Mouse (Mus musculus) ovary, postnatal 10 days (tissue): ENCODE measurements around the gene Tbc1d8.

ENCODE experiments used
- DNase-seq: peaks from one replicate; pipeline ENCODE4 v3.0.0; 2022; ENCODE audit warnings: low spot score

The Tbc1d8 gene

DNA sequence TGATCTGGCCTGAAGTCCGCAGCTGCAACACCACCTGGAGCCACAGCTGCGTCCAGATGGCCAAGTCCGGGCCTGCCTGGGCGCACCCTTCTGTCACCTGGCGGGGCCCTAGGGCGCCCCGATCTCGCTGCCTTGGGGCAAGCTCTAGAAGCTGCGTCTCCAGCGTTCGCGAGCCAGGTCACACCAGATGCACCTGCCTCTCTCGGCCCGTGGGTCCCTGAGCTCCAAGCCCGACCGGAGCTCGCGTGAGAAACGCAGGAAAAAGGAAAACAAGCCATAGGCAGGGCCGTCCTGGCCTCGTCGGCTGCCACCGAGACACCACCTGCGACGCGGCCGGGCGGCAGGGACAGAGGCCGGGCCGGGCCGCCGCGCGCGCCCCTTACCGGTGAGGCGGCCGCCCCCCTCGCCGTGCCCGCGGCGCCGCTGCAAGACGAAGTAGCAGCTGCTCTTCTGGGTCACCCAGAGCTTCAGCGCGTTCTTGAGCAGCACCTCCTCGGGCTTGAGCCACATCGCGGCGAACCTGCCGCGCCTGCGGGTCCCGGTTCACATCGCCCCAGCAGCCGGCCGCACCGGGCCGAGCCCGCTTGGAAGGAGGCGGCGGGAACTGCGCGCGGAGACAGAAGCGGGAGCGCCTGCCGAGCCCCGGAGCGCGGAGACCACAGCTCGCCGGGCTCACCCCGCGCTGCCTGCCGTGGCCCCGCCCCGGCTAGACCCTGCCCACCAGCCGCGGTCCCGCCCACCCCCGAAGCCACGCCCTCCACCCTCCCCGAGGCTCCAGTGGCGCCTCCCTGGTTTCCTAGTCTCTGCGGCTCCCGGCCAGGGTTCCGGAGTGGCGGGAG lies at the start of gene Tbc1d8:
TSS of gene Tbc1d8 (minus strand) at position 699 of the 839 bp plus-strand sequence.
- peak; percentile 71 for DNase-seq

DNA sequence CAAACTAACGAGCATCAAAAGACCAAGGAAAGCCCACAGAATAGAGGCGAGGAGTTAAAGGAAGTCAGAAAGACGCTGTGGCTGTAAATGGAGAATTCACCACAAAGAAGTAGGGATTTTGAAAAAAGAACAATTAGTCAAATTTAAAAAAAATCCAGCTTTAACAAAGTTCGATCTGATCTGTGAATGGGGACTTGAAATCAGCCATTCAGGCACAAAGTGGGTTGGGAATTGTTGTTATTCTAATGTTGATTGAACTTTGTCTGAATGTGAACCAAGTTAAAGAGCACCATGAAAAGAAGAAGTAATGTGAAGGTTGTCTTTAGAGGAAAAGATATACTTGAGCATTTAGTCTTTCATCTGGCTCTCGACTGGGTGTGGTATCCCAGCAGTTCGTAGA lies 49.8 kb upstream of the Tbc1d8 start:
- DNase-seq = no peak

DNA sequence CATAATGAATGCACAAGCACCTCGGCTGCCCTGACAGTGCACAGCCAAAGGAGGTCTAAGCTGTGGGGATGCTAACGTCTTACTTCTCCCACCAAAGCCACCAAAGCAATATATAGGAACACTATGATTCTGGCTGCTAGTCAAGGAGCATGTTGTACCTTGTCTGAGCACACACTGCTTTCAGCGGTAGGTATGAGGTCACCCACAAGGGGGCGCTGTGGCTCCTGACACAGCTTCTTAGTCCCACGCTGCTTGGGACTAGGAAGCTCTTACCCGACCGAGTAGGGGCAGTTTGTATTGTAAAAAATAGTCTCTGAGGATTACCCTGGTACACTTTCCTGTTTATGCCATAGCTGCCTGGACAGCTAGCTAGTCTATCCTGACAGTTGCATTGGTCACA lies 48.9 kb upstream of the Tbc1d8 start:
- DNase-seq = peak; percentile 32

DNA sequence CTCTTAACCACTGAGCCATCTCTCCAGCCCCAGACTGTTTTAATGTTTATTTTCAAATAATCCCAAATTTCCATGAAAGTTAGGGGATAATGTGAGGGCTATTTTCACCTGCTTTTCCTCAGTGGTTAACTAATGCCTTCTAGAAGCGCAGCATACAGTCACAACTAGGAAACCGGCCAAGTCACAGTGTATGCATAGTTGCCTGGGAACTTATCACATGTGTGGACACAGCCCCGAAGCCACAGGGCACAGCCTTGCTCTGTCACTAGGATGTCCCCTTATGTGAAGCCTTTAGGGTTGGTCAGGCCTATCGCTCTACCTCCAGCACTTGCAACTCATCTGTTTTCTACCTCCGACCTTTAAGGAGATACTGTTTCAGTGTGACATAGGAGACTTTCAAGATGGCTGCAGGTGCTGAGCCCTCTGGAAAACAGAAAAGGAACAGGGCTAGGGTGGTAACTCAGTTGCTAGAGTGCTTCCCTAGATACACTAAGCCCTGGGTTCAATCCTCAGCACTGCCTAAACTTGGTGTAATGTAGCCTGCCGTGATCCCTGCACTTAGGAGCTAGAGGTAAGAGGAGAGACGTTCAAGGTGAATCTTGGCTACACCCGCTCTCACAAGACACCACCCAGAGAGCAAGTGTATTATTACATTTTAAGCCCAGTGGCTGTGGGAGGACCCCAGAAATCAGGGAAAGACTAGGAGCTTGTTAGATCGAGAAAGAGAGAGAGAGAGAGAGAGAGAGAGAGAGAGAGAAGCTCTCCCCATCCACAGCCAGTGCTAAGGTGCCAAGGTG lies 48.0 kb upstream of the Tbc1d8 start:
- no peak for DNase-seq

DNA sequence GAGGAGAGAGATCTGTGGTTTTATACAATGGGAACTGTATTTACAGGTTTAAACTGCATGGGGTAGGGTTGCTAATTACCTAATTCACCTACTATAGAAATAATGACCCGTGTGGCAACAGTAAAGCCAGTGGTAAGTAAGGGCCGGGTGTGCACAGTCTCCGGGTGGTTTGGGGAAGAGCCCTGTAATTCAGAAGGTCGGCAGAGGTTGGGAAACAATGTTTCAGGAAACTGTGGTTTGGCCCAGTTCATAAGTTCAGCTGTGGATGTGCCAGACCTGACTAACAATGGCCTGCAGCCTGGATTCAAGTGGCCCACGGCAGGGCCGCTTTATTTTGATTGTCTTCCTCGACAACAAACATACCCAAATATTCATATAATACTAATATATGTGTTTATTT lies 47.2 kb upstream of the Tbc1d8 start:
- DNase-seq = no peak

DNA sequence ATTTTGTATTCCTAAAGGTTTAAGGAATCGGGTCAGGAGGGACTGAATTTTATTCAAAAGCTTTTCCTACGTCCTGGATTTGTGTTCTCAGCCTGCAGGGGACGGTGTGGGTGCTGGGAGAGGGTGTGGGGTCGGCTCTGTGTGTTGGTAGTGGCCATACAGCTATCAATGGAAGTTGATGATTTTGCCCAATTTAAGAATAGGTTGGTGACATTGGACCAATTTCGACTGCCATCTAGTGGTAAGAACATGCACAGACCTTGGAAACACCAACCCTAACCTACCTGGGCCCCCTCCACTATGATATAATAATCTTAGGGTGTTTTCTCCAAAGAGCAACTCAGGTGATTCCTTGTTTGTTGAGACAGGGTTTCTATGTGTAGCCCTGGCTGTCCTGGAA lies 44.0 kb upstream of the Tbc1d8 start:
- no peak for DNase-seq

DNA sequence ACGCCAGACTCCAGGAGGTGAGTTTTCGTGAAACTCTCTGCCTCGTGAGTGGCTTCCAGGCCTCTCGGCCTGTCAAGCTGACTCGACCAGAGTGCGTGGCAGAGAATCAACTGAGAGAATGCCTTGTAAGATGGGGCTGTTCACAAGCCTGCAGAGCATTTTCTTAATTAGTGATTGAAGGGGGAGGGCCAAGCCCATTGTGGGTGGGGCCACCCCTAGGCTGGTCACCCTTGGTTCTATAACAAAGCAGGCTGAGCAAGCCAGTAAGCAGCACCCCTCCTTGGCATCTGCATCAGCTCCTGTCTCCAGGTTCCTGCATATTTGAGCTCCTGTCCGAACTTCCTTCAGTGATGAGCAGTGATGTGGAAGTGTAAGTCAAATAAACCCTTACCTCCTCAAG lies 42.8 kb upstream of the Tbc1d8 start:
- DNase-seq = no peak

DNA sequence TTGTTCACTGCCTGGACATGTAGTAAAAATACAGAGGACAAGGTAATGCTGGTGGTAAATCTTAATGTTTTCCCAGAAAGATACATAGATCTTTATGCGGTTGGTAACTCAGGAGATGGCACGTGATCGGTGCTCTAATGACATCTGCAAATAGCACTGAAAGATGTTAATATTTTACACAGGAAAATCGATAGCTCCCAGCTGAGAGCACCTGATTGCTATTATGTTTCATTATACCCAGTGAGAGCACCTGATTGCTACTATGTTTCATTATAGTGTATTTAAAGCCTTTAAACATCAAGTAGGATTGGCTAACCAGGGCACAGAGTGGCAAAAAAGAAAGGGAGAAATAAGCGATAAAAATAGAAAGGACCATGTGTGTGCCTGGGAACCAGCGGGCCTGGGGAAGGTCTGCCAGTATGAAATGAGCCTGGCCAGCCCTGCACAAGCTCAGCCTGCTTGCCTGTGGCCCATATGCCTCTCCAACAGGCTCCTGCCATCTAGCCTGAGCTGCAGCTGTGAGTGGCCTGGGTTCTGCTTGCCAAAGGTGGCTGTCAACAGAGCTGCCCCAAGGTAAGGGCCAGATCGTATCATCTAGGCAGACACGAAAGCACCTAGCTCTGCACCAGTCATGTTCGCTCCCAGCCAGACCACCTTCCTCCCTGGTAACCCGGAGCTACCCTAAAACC lies 36.9 kb upstream of the Tbc1d8 start:
- no peak for DNase-seq

DNA sequence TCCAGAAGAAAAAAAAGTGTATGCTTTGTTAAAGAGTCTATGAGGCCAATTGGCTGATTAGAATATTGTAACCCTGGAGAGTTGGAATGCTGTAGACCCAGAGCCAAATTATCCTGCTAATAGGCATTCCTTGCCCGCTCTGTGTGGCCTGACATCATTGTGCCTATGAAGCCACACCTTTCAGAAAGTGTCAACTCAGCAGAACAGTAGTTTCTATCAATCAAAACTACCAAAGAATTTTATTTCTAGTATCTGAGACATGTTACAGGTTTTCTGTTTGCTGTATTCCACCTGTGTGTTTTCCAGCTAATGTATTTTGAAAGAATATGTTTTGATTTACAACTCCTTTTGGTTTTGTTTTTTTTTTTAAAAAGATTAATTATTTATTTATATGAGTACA lies 33.6 kb upstream of the Tbc1d8 start:
- DNase-seq = no peak

DNA sequence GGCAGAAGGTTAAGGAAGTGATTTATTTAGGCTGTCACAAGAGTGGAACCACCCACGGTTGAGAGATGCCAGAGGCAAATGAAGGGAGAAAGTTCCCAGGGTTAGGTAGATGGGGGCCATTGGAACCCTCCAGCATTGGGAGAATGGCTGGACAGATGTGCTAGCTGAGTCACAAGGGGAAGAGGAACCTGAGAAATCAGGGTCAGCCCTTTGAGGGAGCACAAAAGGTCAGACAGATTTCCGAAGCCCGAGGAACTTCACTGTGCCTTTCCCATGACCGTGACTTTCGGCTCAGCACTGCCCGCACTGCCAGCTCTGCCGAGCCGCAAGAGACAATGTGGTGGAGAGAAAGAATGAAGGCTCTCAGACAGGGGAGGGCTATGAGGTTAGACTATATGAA lies 33.2 kb upstream of the Tbc1d8 start:
- no peak for DNase-seq

DNA sequence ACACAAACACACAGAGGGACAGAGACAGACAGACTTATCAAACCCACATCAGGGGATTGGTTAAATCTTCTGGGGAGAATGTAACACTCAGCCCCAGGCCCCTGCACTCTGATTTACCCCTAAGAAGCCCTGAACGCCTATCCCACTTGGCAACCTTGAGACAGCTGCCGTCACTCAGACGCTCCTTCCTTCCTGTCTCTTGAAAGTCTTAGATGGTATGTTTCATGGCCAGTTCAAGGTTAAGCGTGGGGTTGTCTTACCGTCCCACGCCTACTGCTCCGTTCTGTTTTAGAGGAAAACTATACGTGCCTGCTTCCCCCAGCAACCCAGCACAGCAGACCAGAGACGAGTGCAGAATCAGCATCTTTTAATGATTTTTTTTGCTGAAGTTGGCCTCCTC lies 27.0 kb upstream of the Tbc1d8 start:
- no peak for DNase-seq

DNA sequence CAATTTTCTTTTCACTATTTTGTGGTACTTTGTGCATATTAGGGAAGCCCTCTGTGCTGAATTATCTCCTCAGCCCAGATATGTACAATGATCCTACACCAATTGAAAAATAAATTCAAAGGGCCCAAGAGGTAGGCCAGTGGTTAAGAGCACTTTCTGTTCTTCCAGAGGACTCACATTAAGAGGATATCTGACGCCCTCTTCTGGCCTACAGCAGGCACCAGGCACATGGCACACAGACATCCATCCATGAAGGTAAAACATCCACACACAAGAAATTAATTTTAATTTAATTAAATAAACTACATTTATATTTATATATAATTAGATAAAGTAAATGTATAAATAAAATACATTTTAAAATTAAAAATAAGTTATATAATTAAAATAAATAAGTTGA lies 25.7 kb upstream of the Tbc1d8 start:
- DNase-seq = no peak

DNA sequence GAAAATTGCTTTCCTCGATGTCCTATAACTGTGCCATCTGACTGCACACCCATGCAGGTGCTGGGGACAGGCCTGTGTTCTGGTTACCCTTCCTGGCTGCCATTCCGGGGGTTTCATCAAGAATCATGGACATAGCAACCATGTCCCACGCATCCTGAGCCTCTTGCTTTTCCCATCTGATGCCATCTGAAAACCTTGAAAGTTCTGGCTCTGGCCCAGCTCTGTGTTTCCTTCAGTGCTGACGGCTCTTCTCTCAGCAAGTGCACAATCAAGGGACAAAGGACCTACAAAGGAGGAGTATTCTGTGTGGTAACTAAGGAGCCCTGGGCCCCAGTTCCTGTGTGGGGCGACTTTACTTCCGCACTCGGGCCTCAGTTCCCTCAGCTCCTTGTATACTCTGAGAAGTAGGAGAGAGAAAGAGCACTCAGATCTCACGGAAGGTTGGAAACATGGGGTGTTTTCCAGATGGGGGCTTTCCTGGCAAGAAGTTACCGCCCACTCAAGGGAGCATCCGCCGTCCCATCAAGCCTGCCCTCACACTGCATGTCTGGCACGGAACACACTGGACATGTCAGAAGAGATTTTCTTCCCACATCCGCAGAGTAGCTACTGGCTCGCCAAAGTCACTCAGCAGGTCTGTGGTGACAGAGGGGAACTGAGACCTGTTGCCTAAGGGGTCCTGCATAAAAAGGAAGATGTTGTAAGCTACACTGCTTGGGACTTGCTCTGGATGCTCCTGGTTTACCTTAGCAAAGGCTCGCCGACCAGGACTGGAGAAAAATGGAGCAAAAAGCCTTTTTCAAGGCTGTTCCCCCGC lies 24.5 kb upstream of the Tbc1d8 start:
- no peak for DNase-seq

DNA sequence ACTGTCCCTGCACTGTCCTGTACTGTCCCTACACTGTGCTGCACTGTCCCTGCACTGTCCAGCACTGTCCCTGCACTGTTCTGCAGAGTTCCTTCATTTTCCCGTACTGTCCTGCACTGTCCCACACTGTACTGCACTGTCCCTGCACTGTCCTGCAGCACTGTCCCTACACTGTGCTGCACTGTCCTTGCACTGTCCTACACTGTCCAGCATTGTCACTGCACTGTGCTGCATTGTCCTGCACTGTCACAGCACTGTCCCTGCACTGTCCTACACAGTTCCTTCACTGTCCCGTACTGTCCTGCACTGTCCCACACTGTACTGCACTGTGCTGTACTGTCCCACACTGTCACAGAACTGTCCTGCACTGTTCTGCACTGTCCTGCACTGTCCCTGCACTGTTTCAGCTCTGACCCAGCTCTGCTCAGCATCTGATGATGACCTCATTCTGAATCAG lies 21.0 kb upstream of the Tbc1d8 start:
- no peak for DNase-seq

DNA sequence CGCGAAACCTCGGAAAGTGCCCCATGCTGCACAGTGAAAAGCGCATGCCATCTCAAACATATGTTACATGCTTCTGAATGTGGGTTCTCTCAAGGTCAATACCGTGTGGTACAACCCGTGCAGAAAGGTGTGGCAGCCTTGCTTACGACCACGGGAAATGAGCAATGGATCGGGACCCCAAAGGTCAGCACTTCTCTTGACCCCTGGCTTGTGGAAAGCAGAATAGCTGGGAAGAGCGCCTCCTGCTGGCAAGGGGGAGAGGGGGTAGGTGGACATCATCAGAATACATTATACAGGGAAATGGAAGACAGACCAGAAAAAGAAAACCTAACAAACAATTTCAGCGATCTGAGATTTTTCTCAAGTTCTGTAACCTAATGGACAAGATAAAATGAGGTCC lies 19.2 kb upstream of the Tbc1d8 start:
- no peak for DNase-seq

DNA sequence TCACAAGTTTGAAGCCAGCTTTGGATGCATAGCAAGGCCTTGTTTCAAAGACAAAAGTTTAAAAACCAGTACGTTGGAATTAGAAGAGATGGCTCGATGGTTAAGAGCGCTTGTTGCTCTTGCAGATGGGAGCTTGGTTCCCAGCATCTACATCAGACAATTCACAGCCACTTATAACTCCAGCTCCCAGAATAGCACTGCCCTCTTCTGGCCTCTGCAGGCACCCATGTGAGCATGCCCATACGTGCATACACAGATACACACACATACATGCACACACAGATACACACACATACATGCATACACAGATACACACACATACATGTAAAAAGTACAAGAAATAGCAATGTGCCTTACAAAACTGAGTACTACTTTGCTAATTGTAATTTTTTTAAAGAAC lies 18.4 kb upstream of the Tbc1d8 start:
- DNase-seq = no peak

DNA sequence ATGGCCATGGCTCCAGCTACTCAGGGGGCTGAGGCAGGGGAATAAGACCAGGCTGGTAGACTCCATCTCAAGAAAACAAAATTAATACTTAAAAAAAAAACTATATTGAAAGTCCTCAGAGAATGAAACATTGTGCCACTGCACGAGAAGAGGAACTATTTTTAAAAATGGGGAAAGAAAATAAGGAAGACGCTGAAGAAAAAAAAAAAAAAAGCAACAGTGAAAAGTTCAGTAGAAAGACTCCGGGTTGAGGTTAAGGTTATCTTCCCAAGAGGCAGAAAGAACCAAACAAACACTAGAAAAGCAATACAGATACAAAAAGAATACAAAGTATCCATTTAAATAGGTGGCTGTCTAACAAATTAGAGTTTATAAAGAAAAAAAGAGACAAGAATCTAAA lies 15.1 kb upstream of the Tbc1d8 start:
- no peak for DNase-seq

DNA sequence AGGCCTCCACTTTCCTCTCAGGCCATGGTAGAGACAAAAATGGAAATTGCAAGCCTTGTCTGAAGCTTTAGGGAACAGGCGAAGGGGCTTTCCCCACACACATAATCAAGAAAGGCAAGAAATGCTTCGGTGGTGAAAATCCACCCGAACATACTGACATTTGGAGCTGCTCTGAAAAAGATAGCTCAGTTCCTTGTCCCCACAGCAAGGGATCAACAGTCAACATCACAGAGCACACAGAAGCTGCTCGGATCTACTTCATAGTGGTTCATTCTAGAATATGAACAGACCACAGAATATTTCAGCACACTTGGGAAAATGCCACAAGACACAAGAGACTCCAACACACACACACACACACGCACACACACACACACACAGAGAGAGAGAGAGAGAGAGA lies 14.6 kb upstream of the Tbc1d8 start:
- DNase-seq = no peak

DNA sequence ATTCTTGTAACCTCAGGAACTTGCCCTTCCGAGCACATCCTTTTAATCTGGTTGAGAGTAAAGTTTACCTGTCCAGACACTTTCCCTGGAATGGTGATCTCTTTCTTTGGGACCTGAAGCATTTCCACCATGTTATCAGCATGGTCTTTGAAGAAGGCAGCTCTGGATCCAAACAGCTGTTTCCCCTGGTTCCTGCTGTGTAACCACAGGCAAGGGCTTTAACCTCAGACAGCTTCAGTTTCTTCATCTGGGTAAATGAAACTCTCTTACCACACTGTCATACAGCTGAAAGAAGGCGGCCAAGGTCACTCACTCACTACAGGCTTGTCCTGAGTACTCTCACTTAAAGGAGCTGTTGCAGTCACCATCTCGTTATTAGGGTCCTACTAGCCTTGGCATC lies 8.8 kb upstream of the Tbc1d8 start:
- no peak for DNase-seq

DNA sequence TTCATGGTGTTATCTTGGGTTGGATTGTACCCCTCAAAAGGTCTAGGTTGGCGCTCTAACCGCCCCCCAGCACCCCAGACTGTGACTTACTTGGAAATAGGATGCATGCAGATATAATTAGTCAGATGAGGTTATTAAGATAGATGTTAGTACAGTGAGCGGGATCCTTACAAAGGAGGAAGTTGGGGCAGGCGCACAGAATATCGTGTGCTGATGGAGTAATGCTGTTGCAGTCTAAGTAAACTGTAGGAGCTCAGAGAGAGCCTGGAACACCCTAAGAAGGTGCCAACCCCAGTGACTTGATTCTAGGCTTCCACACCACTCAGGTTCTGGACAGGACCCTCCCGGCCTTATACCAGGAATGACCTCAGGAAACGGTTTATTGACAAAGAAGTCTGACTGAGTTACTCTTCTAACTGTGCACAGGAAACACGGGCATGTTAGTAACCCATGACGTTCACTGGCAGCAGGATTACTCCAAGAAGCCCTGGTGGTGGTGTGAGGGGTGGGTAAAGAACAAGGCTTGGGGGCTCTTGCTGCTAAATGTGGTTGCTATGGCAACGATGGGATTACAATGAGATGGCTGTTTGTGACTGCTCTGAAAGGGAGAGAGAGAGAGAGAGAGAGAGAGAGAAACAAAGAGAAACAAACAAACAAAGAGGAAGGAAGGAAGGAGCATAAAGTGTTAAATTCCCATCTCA lies 3.7 kb upstream of the Tbc1d8 start:
- no peak for DNase-seq

DNA sequence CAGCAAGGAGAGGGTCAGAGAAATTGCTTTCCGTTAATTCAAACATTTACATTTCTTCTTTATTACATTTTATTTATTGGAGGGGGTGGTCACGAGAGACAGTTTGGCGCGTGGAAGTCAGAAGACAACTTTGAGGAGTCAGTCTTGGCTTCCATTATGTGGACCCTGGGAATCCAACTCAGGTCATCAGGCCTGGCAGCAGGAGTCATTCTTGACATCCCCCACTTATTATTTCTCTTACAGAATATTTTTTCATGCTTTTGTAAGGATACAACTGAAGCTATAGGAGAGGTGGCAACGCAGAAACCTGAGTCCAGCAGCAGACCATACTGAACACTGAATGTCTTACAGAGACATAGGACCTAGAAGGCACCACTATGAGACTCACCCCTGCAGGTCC lies 699 bp upstream of the Tbc1d8 start:
- no peak for DNase-seq

DNA sequence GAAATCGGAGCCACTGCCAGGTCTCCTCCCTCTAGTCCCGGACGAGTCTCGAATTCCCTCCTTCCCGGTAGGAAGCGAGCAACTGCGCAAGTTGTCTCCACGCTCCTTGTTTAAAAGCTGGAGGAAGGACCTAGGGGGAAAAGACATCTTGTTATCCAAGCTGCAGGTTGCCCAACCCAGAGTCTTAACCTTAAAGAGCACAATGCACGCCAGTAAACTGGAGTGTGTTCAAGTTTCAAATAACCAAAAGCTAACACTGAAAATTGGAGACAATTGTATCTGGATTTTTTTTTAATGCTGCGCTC lies 293 bp upstream of the Tbc1d8 start:
- DNase-seq = no peak
